ENCODE assay signal across 30 mouse cellular contexts in the genomic region with DNA sequence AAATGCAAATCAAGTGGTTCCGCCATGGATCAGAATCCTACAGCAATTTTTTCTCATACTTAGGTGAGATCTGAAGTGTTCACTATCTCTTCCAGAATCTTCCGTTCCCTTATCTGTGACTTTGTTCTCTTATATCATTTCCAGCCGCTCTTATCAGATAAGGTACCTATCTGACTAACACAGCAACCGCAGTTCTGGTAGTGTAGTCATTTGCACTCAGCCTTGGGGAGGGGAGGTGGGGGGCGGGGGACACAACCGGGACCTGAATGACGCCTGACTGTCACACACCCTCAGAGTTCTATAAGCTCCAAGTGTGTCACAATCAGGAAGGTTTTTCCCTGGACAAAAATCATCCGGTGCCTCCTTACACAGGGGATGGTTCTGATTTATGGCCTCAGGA. TPM values are rescaled to one million over a fixed set of nuclear protein-coding genes. Genes with fewer than 3 reads are reported as not detected.
DNase-seq lines count a peak whose midpoint lies in the region; ATAC-seq and TF ChIP-seq lines count a peak whose summit lies in the region.
"Had no signal": no experiment of that assay in that cellular context is flagged by ENCODE, and none has a peak within 500 bp of the region (broad histone marks: within the 10 kb centered on the region; RNA-seq: fewer than 3 reads in every experiment).

No protein-coding gene starts in this region.

- no peak overlapping the region for H3K4me2 ChIP-seq in kidney, embryonic 15.5 days
- H3K4me2 ChIP-seq in CH12.LX (ENCODE audit: insufficient read depth, low read depth, poor library complexity, severe bottlenecking) = peak overlapping the region; percentile 70
- H3K4me2 ChIP-seq: embryonic facial prominence, embryonic 15.5 days; forebrain, embryonic 12.5 days; heart, embryonic 12.5 days; hindbrain, embryonic 13.5 days; limb, embryonic 13.5 days; liver, embryonic 13.5 days; midbrain, embryonic 13.5 days; neural tube, embryonic 12.5 days had no signal

- in situ Hi-C loops in CH12.LX (cut with MboI; ENCODE audit: low pct_ligation_motif_present, low pct_unique_long_range_greater_than_20kb, low sequenced_read_pairs) = loop anchor here (5.0 to 10.0 kb wide), 2 partner anchors 55 to 77 kb away; a partner anchor contains a TSS

- H3K27ac ChIP-seq in kidney, embryonic 15.5 days = no peak overlapping the region
- no peak overlapping the region for H3K27ac ChIP-seq in kidney, adult 2 months (ENCODE audit: insufficient read depth, low read depth, low read length)
- no peak overlapping the region for H3K27ac ChIP-seq in CH12.LX (ENCODE audit: insufficient read depth, low read depth)
- H3K27ac ChIP-seq in small intestine, adult 2 months (ENCODE audit: insufficient read depth, low read depth, low read length) = peak overlapping the region; percentile 17; the same call in 1 of the 2 replicates
- H3K27ac ChIP-seq: embryonic facial prominence, embryonic 10.5 days; embryonic facial prominence, embryonic 15.5 days; forebrain, embryonic 12.5 days; heart, adult 2 months; hindbrain, embryonic 13.5 days; layer of hippocampus, adult 2 months; limb, embryonic 13.5 days; liver, embryonic 13.5 days; midbrain, embryonic 13.5 days; neural tube, embryonic 12.5 days had no signal

- no peak for TF ChIP-seq CTCF in kidney, adult 2 months (conservative IDR thresholded peaks at IDR 0.05; ENCODE audit: insufficient read depth, insufficient read length, low read depth, low read length)
- no peak for TF ChIP-seq CTCF in CH12.LX (conservative IDR thresholded peaks at IDR 0.05 in 1 of 2, IDR thresholded peaks at IDR 0.05 in 1 of 2; ENCODE audit: low read depth in 2 of 2, low read length in 2 of 2)
- TF ChIP-seq CTCF in small intestine, adult 2 months (IDR thresholded peaks at IDR 0.05; ENCODE audit: extremely low read depth, insufficient read length, insufficient replicate concordance, low read depth, low read length) = no peak

- TF ChIP-seq EP300 in CH12.LX (IDR thresholded peaks at IDR 0.05; ENCODE audit: low read length) = no peak

- no peaks in the 10 kb centered on the region for H3K36me3 ChIP-seq in kidney, embryonic 15.5 days
- H3K36me3 ChIP-seq in kidney, adult 2 months (ENCODE audit: control insufficient read depth, insufficient read depth, low read length) = no peaks in the 10 kb centered on the region
- no peaks in the 10 kb centered on the region for H3K36me3 ChIP-seq in CH12.LX (replicated peaks in 1 of 2; ENCODE audit: control insufficient read depth in 1 of 2, insufficient read depth in 1 of 2, low read length in 1 of 2)
- no peaks in the 10 kb centered on the region for H3K36me3 ChIP-seq in small intestine, adult 2 months (ENCODE audit: control insufficient read depth, insufficient read depth, low read length)
- H3K36me3 ChIP-seq: embryonic facial prominence, embryonic 10.5 days; embryonic facial prominence, embryonic 15.5 days; forebrain, embryonic 12.5 days; heart, embryonic 12.5 days; hindbrain, embryonic 13.5 days; limb, embryonic 13.5 days; liver, embryonic 13.5 days; midbrain, embryonic 13.5 days; neural tube, embryonic 12.5 days had no signal

- TF ChIP-seq RAD21 in CH12.LX (IDR thresholded peaks at IDR 0.05; ENCODE audit: low read depth, low read length) = no peak

- ATAC-seq in kidney, embryonic 15.5 days (replicated peaks; ENCODE audit: low FRiP score) = 0 out of 2 replicates have a peak, but pooled peaks have one; percentile 22
- ATAC-seq in inflammation-experienced regulatory T-cells, adult 6 months = peak; percentile 77
- ATAC-seq: forebrain, postnatal 0 days; lung, postnatal 0 days; midbrain, embryonic 13.5 days; Patski had no signal

- H3K27me3 ChIP-seq in kidney, embryonic 15.5 days = no peaks in the 10 kb centered on the region
- H3K27me3 ChIP-seq in kidney, adult 2 months (replicated peaks; ENCODE audit: control insufficient read depth, insufficient read depth, low read length) = no peaks in the 10 kb centered on the region
- no peaks in the 10 kb centered on the region for H3K27me3 ChIP-seq in CH12.LX (replicated peaks)
- no peaks in the 10 kb centered on the region for H3K27me3 ChIP-seq in small intestine, adult 2 months (ENCODE audit: control insufficient read depth, insufficient read depth, low read length)
- H3K27me3 ChIP-seq: embryonic facial prominence, embryonic 15.5 days; forebrain, embryonic 12.5 days; heart, embryonic 12.5 days; hindbrain, embryonic 13.5 days; limb, embryonic 13.5 days; liver, embryonic 13.5 days; megakaryocyte, embryonic 14.5 days; midbrain, embryonic 13.5 days; neural tube, embryonic 12.5 days; Patski had no signal

- no peaks in the 10 kb centered on the region for H3K79me2 ChIP-seq in CH12.LX (replicated peaks; ENCODE audit: control insufficient read depth, extremely low read depth, insufficient read depth, poor library complexity, severe bottlenecking)

- WGBS in kidney, embryonic 15.5 days = 59% methylated on average over 8 of the region's 8 CpGs
- WGBS in kidney, adult 2 months = 58% methylated on average over 8 of the region's 8 CpGs
- WGBS in small intestine, adult 2 months = 20% methylated on average over 8 of the region's 8 CpGs

- TF ChIP-seq POLR2A in kidney, adult 2 months (IDR thresholded peaks at IDR 0.05; ENCODE audit: low read depth, low read length) = no peak
- no peak for TF ChIP-seq POLR2A in CH12.LX (IDR thresholded peaks at IDR 0.05; ENCODE audit: low read depth, low read length)
- no peak for TF ChIP-seq POLR2A in small intestine, adult 2 months (IDR thresholded peaks at IDR 0.05; ENCODE audit: low read depth, low read length)

- dilution Hi-C loops in CH12.LX (cut with MboI; ENCODE audit: extremely low pct_ligation_motif_present, extremely low pct_unique_long_range_greater_than_20kb, low sequenced_read_pairs) = no loop called here

- no peak overlapping the region for H3K4me3 ChIP-seq in kidney, embryonic 15.5 days (replicated peaks)
- H3K4me3 ChIP-seq in kidney, adult 2 months (ENCODE audit: insufficient read depth, low read depth, low read length) = no peak overlapping the region
- H3K4me3 ChIP-seq in CH12.LX (replicated peaks in 1 of 3; ENCODE audit: low read depth in 2 of 3, low read length in 2 of 3, poor library complexity in 1 of 3) = peak overlapping the region in 1 of 3 experiments; percentile 11
- H3K4me3 ChIP-seq in small intestine, adult 2 months (ENCODE audit: low read depth, low read length) = no peak overlapping the region
- H3K4me3 ChIP-seq: embryonic facial prominence, embryonic 10.5 days; embryonic facial prominence, embryonic 15.5 days; forebrain, embryonic 12.5 days; heart, adult 2 months; heart, embryonic 12.5 days; hindbrain, embryonic 13.5 days; layer of hippocampus, adult 2 months; limb, embryonic 13.5 days; liver, embryonic 13.5 days; megakaryocyte, embryonic 14.5 days; midbrain, embryonic 13.5 days; neural tube, embryonic 12.5 days had no signal

- H3K9ac ChIP-seq in kidney, embryonic 15.5 days = no peak overlapping the region
- H3K9ac ChIP-seq in CH12.LX (ENCODE audit: insufficient read depth, low read depth) = no peak overlapping the region; the same call in 1 of the 2 replicates
- H3K9ac ChIP-seq: embryonic facial prominence, embryonic 15.5 days; forebrain, embryonic 12.5 days; forebrain, postnatal 0 days; heart, embryonic 12.5 days; hindbrain, embryonic 13.5 days; limb, embryonic 13.5 days; liver, embryonic 13.5 days; midbrain, embryonic 13.5 days; neural tube, embryonic 12.5 days had no signal

- DNase-seq in kidney, adult 2 months = no peak
- DNase-seq in CH12.LX (ENCODE audit: extremely low read depth) = no peak
- DNase-seq in adrenal gland, postnatal 36 days = no peak
- DNase-seq in kidney, postnatal 4 days = no peak
- DNase-seq in retina, embryonic 14.5 days (ENCODE audit: low spot score) = no peak
- DNase-seq: adrenal gland, postnatal 25 days; cerebellum, adult 8-10 months; cerebellum, postnatal 25 days; forebrain, postnatal 0 days; heart, adult 2 months; heart, postnatal 4 days; liver, embryonic 13.5 days; lung, adult 18-20 months; lung, postnatal 4 days; thymus, postnatal 4 days had no signal

- no peaks in the 10 kb centered on the region for H3K4me1 ChIP-seq in kidney, embryonic 15.5 days
- H3K4me1 ChIP-seq in kidney, adult 2 months (ENCODE audit: control insufficient read depth, insufficient read depth, low read length) = peaks cover 5% of the 10 kb centered on the region; the same call in 1 of the 2 replicates
- peaks cover 0 to 11% of the 10 kb centered on the region in 2 experiments for H3K4me1 ChIP-seq in CH12.LX (ENCODE audit: control insufficient read depth in 1 of 2, insufficient read depth in 2 of 2)
- H3K4me1 ChIP-seq in small intestine, adult 2 months (ENCODE audit: control insufficient read depth, insufficient read depth, insufficient read length, low read length) = peaks cover 13% of the 10 kb centered on the region; the same call in 1 of the 2 replicates
- H3K4me1 ChIP-seq: embryonic facial prominence, embryonic 10.5 days; embryonic facial prominence, embryonic 15.5 days; forebrain, embryonic 12.5 days; heart, embryonic 12.5 days; hindbrain, embryonic 13.5 days; limb, embryonic 13.5 days; liver, embryonic 13.5 days; megakaryocyte, embryonic 14.5 days; midbrain, embryonic 13.5 days; neural tube, embryonic 12.5 days had no signal

- H3K9me3 ChIP-seq in kidney, embryonic 15.5 days (replicated peaks) = no peaks in the 10 kb centered on the region
- peaks cover 2% of the 10 kb centered on the region for H3K9me3 ChIP-seq in CH12.LX (replicated peaks; ENCODE audit: low read length)
- H3K9me3 ChIP-seq: embryonic facial prominence, embryonic 10.5 days; embryonic facial prominence, embryonic 15.5 days; forebrain, embryonic 12.5 days; hindbrain, embryonic 13.5 days; limb, embryonic 13.5 days; liver, embryonic 13.5 days; midbrain, embryonic 13.5 days; neural tube, embryonic 12.5 days had no signal

RNA-seq across cellular contexts. Expression of a gene that starts 51.8 kb away (rescaled TPM):
- 14.3 and 18.6 TPM in 2 replicates for polyA plus RNA-seq in kidney, embryonic 15.5 days (2015; fragmentation: Nextera tagmentation; extraction: Ambion mirVana)
- 31.1 and 34.6 TPM in 2 replicates for polyA plus RNA-seq in kidney, adult 2 months (2012; rRNA removed)
- total RNA-seq in CH12.LX (2012; rRNA removed) (14.7 and 15.2 TPM in 2 replicates), CH12.LX (2014; rRNA removed) (21.8 and 23.8 TPM in 2 replicates)
- polyA plus RNA-seq in CH12.LX (2012; ENCODE audit: insufficient read length, low read depth) = 24.0 and 27.1 TPM in 2 replicates
- 1 to 10 TPM; 3.3 to 5.9 (median 5.4) TPM for polyA plus RNA-seq in inflammation-experienced regulatory T-cells, adult 6 months (2017; shearing (Covaris generic))
- polyA plus RNA-seq in small intestine, adult 2 months (2012; rRNA removed) = 35.2 and 111 TPM in 2 replicates
- total RNA-seq in adrenal gland, postnatal 36 days (2021) = 10 to 100 TPM; 15.6 to 20.5 TPM

RNA-seq across cellular contexts. Expression of a gene that starts 54.6 kb away (rescaled TPM):
- polyA plus RNA-seq in kidney, embryonic 15.5 days (2015; fragmentation: Nextera tagmentation; extraction: Ambion mirVana) = 131 and 136 TPM in 2 replicates
- 299 and 319 TPM in 2 replicates for polyA plus RNA-seq in kidney, adult 2 months (2012; rRNA removed)
- total RNA-seq in CH12.LX (2012; rRNA removed) (111 and 113 TPM in 2 replicates), CH12.LX (2014; rRNA removed) (100 and 115 TPM in 2 replicates)
- 78.9 and 81.8 TPM in 2 replicates for polyA plus RNA-seq in CH12.LX (2012; ENCODE audit: insufficient read length, low read depth)
- 10 to 100 TPM; 31.9 to 59.6 (median 36.2) TPM for polyA plus RNA-seq in inflammation-experienced regulatory T-cells, adult 6 months (2017; shearing (Covaris generic))
- polyA plus RNA-seq in small intestine, adult 2 months (2012; rRNA removed) = 47.2 and 75.8 TPM in 2 replicates
- total RNA-seq in adrenal gland, postnatal 36 days (2021) = 100 to 1,000 TPM in 1 of 2 experiments, 10 to 100 TPM in 1; 90.4 to 140 TPM
